Mouse (Mus musculus): ENCODE measurements at regions not wholly inside any gene's neighbourhood (a gene's known extent, or its start where the extent isn't known, plus 50 kb on each side); places are given as distances from the start of the nearest gene placed in this dataset.

DNA sequence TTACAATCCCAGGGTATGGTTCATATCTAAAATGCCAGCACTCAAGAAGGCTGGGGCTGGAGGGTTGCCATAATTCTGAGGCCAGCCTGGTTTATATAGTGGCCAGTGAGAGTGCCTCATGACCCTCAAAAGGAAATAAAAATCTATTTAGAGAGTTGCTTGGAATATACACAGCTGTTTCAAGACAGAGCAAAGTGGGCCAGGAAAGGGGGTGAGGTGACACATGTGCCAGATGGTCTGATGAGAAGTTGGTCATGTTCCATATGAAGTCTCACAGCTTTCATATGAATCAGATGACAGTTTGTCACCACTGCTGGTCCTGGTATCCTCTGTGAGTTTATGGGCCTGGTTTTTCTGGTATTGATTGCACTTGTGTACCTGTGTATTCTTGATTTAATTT, 261.5 kb upstream of the Ube2e3 start:
- Histone ChIP-seq H3K27ac (ENCODE audit: low read depth) (no peak overlapping the region), H3K36me3 (ENCODE audit: insufficient read depth) (no peaks in the 10 kb centered on the region), H3K4me2 (no peak overlapping the region), H3K4me1 (ENCODE audit: insufficient read depth) (peaks cover 5% of the 10 kb centered on the region), H3K9ac (no peak overlapping the region), H3K27me3 (ENCODE audit: insufficient read depth, low read length) (no peaks in the 10 kb centered on the region), H3K9me3 (ENCODE audit: low read depth, low read length) (no peaks in the 10 kb centered on the region), H3K4me3 (ENCODE audit: low read depth, low read length) (no peak overlapping the region)
- TF ChIP-seq CTCF (IDR thresholded peaks at IDR 0.05; ENCODE audit: low read depth), result no peak
- ATAC-seq (ENCODE audit: insufficient read depth) (peak; percentile 97), DNase-seq (peak; percentile 83)

DNA sequence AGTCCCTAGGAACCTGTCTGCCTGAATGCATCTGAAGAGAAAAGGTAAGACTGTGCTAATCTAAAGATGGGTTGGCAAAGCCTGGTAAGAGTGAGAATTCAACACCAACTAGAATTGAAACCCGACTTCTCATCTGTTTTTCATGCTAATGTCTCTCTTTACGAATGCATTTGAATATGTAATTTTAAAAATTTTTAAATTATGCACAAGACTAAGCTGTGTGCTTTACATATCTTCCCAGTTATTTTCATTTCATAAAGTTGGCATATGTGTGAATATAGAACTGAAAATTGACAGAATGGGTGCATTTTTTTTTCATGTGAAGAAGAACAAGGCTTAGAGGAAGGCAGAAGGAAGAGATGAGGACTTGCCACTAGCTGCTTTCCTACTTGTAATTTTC, 267.2 kb upstream of the Ube2e3 start:
- TF ChIP-seq CTCF (IDR thresholded peaks at IDR 0.05; ENCODE audit: low read depth), result no peak
- H3K4me3 ChIP-seq (ENCODE audit: low read depth, low read length), result no peak overlapping the region
- no peak overlapping the region for H3K9ac ChIP-seq
- ATAC-seq (ENCODE audit: insufficient read depth), result no peak
- no peak overlapping the region for H3K4me2 ChIP-seq
- 82% methylated on average over 2 of the region's 2 CpGs for WGBS
- no peaks in the 10 kb centered on the region for H3K36me3 ChIP-seq (ENCODE audit: insufficient read depth)
- no peak overlapping the region for H3K27ac ChIP-seq (ENCODE audit: low read depth)
- peaks cover 4% of the 10 kb centered on the region for H3K4me1 ChIP-seq (ENCODE audit: insufficient read depth)
- H3K9me3 ChIP-seq (ENCODE audit: low read depth, low read length), result no peaks in the 10 kb centered on the region
- no peaks in the 10 kb centered on the region for H3K27me3 ChIP-seq (ENCODE audit: insufficient read depth, low read length)
- no peak for DNase-seq

DNA sequence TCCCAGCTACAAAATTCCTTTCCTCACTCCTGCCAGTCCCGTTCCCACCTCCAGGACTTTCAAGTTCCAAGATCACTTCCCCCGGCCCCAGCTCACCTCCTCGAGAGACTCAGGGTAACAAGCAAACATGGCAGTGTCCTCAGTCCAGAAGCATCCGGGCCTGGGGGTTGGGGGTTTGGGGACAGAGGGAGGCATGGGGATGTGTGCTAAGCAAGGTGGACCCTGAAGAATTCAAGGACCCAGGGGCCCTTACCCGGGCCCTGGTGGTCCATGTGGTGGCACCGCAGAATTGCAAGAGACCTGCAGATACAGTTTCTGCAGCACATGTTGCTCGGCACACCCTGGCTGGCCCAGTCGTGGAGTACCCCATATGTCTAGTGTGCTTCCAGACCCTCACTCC, 269.9 kb upstream of the Ube2e3 start:
- H3K4me3 ChIP-seq (ENCODE audit: low read depth, low read length), result no peak overlapping the region
- TF ChIP-seq CTCF (IDR thresholded peaks at IDR 0.05; ENCODE audit: low read depth), result no peak
- ATAC-seq (ENCODE audit: insufficient read depth), result no peak

DNA sequence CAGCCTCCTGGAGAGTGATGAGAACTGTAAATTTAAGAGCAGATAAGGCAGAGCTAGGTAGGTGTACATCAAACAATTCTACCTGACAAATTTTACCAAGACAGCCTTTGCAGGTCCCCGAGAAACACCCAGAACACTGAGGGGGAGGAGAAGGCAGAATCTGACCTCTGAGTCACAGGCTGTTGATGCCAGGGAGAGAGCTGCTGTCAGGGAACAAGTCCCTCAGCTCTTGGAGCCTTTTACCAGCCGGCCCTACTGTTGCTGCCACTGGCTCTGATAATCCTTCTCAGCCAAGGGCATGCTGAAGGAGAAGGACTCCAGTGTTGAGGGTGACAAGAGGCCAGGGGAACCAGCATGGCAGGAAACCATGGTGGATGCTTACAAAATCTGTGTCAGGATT, 271.7 kb upstream of the Ube2e3 start:
- H3K27ac ChIP-seq (ENCODE audit: low read depth), result no peak overlapping the region
- no peak overlapping the region for H3K4me2 ChIP-seq
- H3K4me1 ChIP-seq (ENCODE audit: insufficient read depth), result no peaks in the 10 kb centered on the region
- H3K4me3 ChIP-seq (ENCODE audit: low read depth, low read length), result no peak overlapping the region
- TF ChIP-seq CTCF (IDR thresholded peaks at IDR 0.05; ENCODE audit: low read depth), result no peak
- no peaks in the 10 kb centered on the region for H3K36me3 ChIP-seq (ENCODE audit: insufficient read depth)
- H3K27me3 ChIP-seq (ENCODE audit: insufficient read depth, low read length), result no peaks in the 10 kb centered on the region
- no peak for DNase-seq
- H3K9ac ChIP-seq, result no peak overlapping the region
- no peaks in the 10 kb centered on the region for H3K9me3 ChIP-seq (ENCODE audit: low read depth, low read length)
- no peak for ATAC-seq (ENCODE audit: insufficient read depth)
- 57% methylated on average over 2 of the region's 2 CpGs for WGBS

More for the DNA sequence above, 269.9 kb upstream of the Ube2e3 start:
- H3K36me3 ChIP-seq (ENCODE audit: insufficient read depth), result no peaks in the 10 kb centered on the region
- H3K4me2 ChIP-seq, result no peak overlapping the region
- no peaks in the 10 kb centered on the region for H3K27me3 ChIP-seq (ENCODE audit: insufficient read depth, low read length)
- no peaks in the 10 kb centered on the region for H3K9me3 ChIP-seq (ENCODE audit: low read depth, low read length)
- no peak overlapping the region for H3K27ac ChIP-seq (ENCODE audit: low read depth)
- no peaks in the 10 kb centered on the region for H3K4me1 ChIP-seq (ENCODE audit: insufficient read depth)
- DNase-seq, result no peak
- 76% methylated on average over 8 of the region's 8 CpGs for WGBS
- no peak overlapping the region for H3K9ac ChIP-seq

- ATAC-seq (ENCODE audit: insufficient read depth), result peak; percentile 47; the same call in 1 of the 2 replicates
- H3K27me3 ChIP-seq (ENCODE audit: insufficient read depth, low read length), result no peaks in the 10 kb centered on the region
- WGBS, result 7% methylated on average over 6 of the region's 6 CpGs
- no peaks in the 10 kb centered on the region for H3K9me3 ChIP-seq (ENCODE audit: low read depth, low read length)
- DNase-seq, result peak; percentile 50
- no peak overlapping the region for H3K27ac ChIP-seq (ENCODE audit: low read depth)
- H3K4me1 ChIP-seq (ENCODE audit: insufficient read depth), result no peaks in the 10 kb centered on the region
- peak overlapping the region; percentile 38; the same call in 1 of the 2 replicates for H3K4me2 ChIP-seq
- H3K9ac ChIP-seq, result no peak overlapping the region
- no peaks in the 10 kb centered on the region for H3K36me3 ChIP-seq (ENCODE audit: insufficient read depth)
- TF ChIP-seq CTCF (IDR thresholded peaks at IDR 0.05; ENCODE audit: low read depth), result no peak
- no peak overlapping the region for H3K4me3 ChIP-seq (ENCODE audit: low read depth, low read length)
These were observed 287.9 kb upstream of the Ube2e3 start for GRCm38 (mm10) chr2:78580013-78580412.

DNA sequence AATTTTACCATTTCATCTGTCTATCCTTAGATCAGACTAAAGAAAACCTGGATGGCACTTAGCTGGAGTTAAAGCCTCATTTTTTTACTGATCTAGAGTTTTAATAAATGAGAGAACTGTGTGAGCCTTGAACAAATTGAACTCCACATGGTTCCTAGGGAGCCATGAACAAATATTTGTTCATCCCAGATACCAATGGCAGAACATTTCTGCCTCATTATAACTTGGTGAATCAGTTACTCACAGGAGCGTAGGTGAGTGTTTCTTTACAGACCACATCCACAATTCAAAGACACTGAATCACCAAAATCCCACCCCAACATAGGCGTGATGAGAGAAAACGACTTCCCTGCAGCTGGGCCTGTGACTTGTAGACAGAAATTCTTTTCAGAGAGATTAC, 295.4 kb upstream of the Ube2e3 start:
- H3K9ac ChIP-seq, result no peak overlapping the region

DNA sequence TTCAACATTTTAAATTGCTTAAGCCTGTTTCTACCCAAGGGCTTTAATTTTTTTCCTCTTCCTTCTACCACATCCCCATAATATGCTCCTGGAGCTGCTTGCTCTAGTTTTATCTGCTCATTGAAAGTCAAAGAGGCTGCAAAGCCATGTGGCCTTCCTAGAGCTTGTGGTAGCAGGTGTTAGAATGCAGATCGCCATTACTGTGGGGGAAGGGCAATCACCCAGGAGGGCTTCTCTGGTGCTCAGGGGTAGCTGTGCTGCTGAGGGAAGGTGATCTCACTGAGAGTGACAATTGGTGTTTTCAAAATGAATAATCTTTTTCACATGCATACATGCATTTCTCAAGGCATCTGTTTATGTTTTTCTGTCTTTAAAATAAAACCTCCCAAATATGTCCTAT, 309.8 kb upstream of the Ube2e3 start:
- no peak for DNase-seq
- 44% methylated on average over 1 of the region's 1 CpGs for WGBS
- TF ChIP-seq CTCF (IDR thresholded peaks at IDR 0.05; ENCODE audit: low read depth), result no peak

More for the DNA sequence above, 295.4 kb upstream of the Ube2e3 start:
- ATAC-seq (ENCODE audit: insufficient read depth) (no peak), DNase-seq (peak; percentile 30)
- Histone ChIP-seq H3K27ac (ENCODE audit: low read depth) (peak overlapping the region; percentile 30; the same call in 1 of the 2 replicates), H3K9me3 (ENCODE audit: low read depth, low read length) (no peaks in the 10 kb centered on the region), H3K27me3 (ENCODE audit: insufficient read depth, low read length) (no peaks in the 10 kb centered on the region), H3K4me2 (no peak overlapping the region), H3K4me3 (ENCODE audit: low read depth, low read length) (no peak overlapping the region), H3K36me3 (ENCODE audit: insufficient read depth) (no peaks in the 10 kb centered on the region), H3K4me1 (ENCODE audit: insufficient read depth) (no peaks in the 10 kb centered on the region)
- no peak for TF ChIP-seq CTCF (IDR thresholded peaks at IDR 0.05; ENCODE audit: low read depth)
- WGBS, result 45% methylated on average over 3 of the region's 3 CpGs

GRCm38 (mm10) chr2:78551085-78551484, 316.8 kb upstream of the Ube2e3 start:
- Histone ChIP-seq H3K9me3 (ENCODE audit: low read depth, low read length) (no peaks in the 10 kb centered on the region), H3K9ac (no peak overlapping the region), H3K4me3 (ENCODE audit: low read depth, low read length) (no peak overlapping the region), H3K27ac (ENCODE audit: low read depth) (no peak overlapping the region), H3K36me3 (ENCODE audit: insufficient read depth) (no peaks in the 10 kb centered on the region), H3K4me1 (ENCODE audit: insufficient read depth) (no peaks in the 10 kb centered on the region), H3K27me3 (ENCODE audit: insufficient read depth, low read length) (no peaks in the 10 kb centered on the region), H3K4me2 (no peak overlapping the region)
- ATAC-seq (ENCODE audit: insufficient read depth), result no peak
- TF ChIP-seq CTCF (IDR thresholded peaks at IDR 0.05; ENCODE audit: low read depth), result no peak
- DNase-seq, result no peak
- 80% methylated on average over 4 of the region's 4 CpGs for WGBS

More for the DNA sequence above, 309.8 kb upstream of the Ube2e3 start:
- ATAC-seq (ENCODE audit: insufficient read depth), result no peak
- Histone ChIP-seq H3K4me2 (no peak overlapping the region), H3K27me3 (ENCODE audit: insufficient read depth, low read length) (no peaks in the 10 kb centered on the region), H3K4me3 (ENCODE audit: low read depth, low read length) (no peak overlapping the region), H3K9me3 (ENCODE audit: low read depth, low read length) (no peaks in the 10 kb centered on the region), H3K27ac (ENCODE audit: low read depth) (no peak overlapping the region), H3K36me3 (ENCODE audit: insufficient read depth) (no peaks in the 10 kb centered on the region), H3K4me1 (ENCODE audit: insufficient read depth) (no peaks in the 10 kb centered on the region), H3K9ac (no peak overlapping the region)
